18 mouse cellular contexts compared by ENCODE assay signal in the genomic region with DNA sequence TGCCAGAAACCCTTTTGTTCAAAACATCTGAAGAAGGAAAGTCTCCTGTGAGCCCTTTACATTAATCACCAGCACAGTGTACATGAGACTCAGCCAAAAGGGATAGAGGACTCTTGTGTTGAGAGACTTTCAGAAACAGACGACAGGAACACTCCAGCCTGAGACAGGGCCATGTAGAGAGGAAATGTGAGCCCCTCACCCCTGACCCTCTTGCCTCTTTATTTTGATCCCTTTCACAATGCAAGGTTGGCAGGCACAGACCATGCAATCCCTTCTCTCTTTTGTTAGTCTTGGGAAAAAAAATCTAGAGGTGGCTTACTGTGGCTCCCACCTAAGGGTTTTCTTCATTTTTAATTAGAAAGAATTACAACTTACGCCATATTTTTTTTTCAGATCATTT.
DNase-seq lines count a peak whose midpoint lies in the region; ATAC-seq lines count a peak whose summit lies in the region.
"Had no signal": no experiment of that assay in that cellular context is flagged by ENCODE, and none has a peak within 500 bp of the region (broad histone marks: within the 10 kb centered on the region; RNA-seq: fewer than 3 reads in every experiment).

No protein-coding gene starts in this region.

- H3K4me2 ChIP-seq in kidney, embryonic 15.5 days: no peak overlapping the region
- H3K4me2 ChIP-seq in heart, embryonic 12.5 days: no peak overlapping the region
- H3K4me2 ChIP-seq: embryonic facial prominence, embryonic 12.5 days; hindbrain, embryonic 12.5 days had no signal

- no peak for DNase-seq in kidney, postnatal 10 days
- DNase-seq in embryo, embryonic 10 days (ENCODE audit: low spot score): peak; percentile 80
- peak; percentile 19 for DNase-seq in embryo, embryonic 11.5 days (ENCODE audit: low read depth, low spot score)
- peak; percentile 35 for DNase-seq in limb, embryonic 10.5 days (ENCODE audit: low spot score)
- no peak for DNase-seq in cerebellum, adult 9-10 months
- DNase-seq: adrenal gland, postnatal 36 days; cerebellum, adult 8-10 months; heart, adult 18-20 months; liver; liver, postnatal 0 days; lung, postnatal 14 days had no signal

- WGBS in kidney, embryonic 15.5 days: 15% methylated on average over 2 of the region's 2 CpGs
- WGBS in limb, embryonic 10.5 days: 51% methylated on average over 2 of the region's 2 CpGs
- WGBS in heart, embryonic 12.5 days: 51% methylated on average over 2 of the region's 2 CpGs

- H3K36me3 ChIP-seq in kidney, embryonic 15.5 days: no peaks in the 10 kb centered on the region
- H3K36me3 ChIP-seq in limb, embryonic 10.5 days: no peaks in the 10 kb centered on the region
- no peaks in the 10 kb centered on the region for H3K36me3 ChIP-seq in heart, embryonic 12.5 days
- H3K36me3 ChIP-seq: embryonic facial prominence, embryonic 12.5 days; hindbrain, embryonic 12.5 days had no signal

- H3K27ac ChIP-seq in kidney, embryonic 15.5 days: no peak overlapping the region
- H3K27ac ChIP-seq in limb, embryonic 10.5 days: no peak overlapping the region
- H3K27ac ChIP-seq in heart, embryonic 12.5 days (ENCODE audit: poor library complexity, severe bottlenecking): no peak overlapping the region
- H3K27ac ChIP-seq: embryonic facial prominence, embryonic 12.5 days; hindbrain, embryonic 12.5 days had no signal

- no peaks in the 10 kb centered on the region for H3K4me1 ChIP-seq in kidney, embryonic 15.5 days
- H3K4me1 ChIP-seq in limb, embryonic 10.5 days: peaks cover 5% of the 10 kb centered on the region; the same call in 1 of the 2 replicates
- H3K4me1 ChIP-seq in heart, embryonic 12.5 days (replicated peaks): no peaks in the 10 kb centered on the region
- H3K4me1 ChIP-seq: embryonic facial prominence, embryonic 12.5 days; hindbrain, embryonic 12.5 days; megakaryocyte, embryonic 14.5 days had no signal

- no peak overlapping the region for H3K9ac ChIP-seq in kidney, embryonic 15.5 days
- no peak overlapping the region for H3K9ac ChIP-seq in heart, embryonic 12.5 days
- H3K9ac ChIP-seq: embryonic facial prominence, embryonic 12.5 days; hindbrain, embryonic 12.5 days; liver, postnatal 0 days had no signal

- H3K4me3 ChIP-seq in kidney, embryonic 15.5 days (replicated peaks): no peak overlapping the region
- no peak overlapping the region for H3K4me3 ChIP-seq in limb, embryonic 10.5 days
- no peak overlapping the region for H3K4me3 ChIP-seq in heart, embryonic 12.5 days
- H3K4me3 ChIP-seq: embryonic facial prominence, embryonic 12.5 days; hindbrain, embryonic 12.5 days; megakaryocyte, embryonic 14.5 days; myocyte had no signal

- peak; percentile 96 for ATAC-seq in kidney, embryonic 15.5 days (replicated peaks; ENCODE audit: low FRiP score)
- ATAC-seq in heart, embryonic 12.5 days (ENCODE audit: insufficient number of reproducible peaks, low FRiP score): no peak
- ATAC-seq: intestine, embryonic 16.5 days; liver, postnatal 0 days had no signal

- H3K27me3 ChIP-seq in kidney, embryonic 15.5 days: no peaks in the 10 kb centered on the region
- H3K27me3 ChIP-seq in limb, embryonic 10.5 days (ENCODE audit: low read depth, poor library complexity, severe bottlenecking): no peaks in the 10 kb centered on the region
- no peaks in the 10 kb centered on the region for H3K27me3 ChIP-seq in heart, embryonic 12.5 days (replicated peaks)
- H3K27me3 ChIP-seq: embryonic facial prominence, embryonic 12.5 days; hindbrain, embryonic 12.5 days; megakaryocyte, embryonic 14.5 days had no signal

- no peaks in the 10 kb centered on the region for H3K9me3 ChIP-seq in kidney, embryonic 15.5 days (replicated peaks)
- H3K9me3 ChIP-seq in limb, embryonic 10.5 days (replicated peaks): no peaks in the 10 kb centered on the region
- no peaks in the 10 kb centered on the region for H3K9me3 ChIP-seq in heart, embryonic 12.5 days (replicated peaks)
- H3K9me3 ChIP-seq: embryonic facial prominence, embryonic 12.5 days; hindbrain, embryonic 12.5 days; megakaryocyte, embryonic 14.5 days had no signal

Comparison
In these comparisons a context has a peak if more than half of its experiments do, and no peak if none do; other contexts are left out.
1. DNase-seq: peak in embryo, embryonic 10 days (single experiment), embryo, embryonic 11.5 days (single experiment) and limb, embryonic 10.5 days (single experiment); none in kidney, postnatal 10 days (single experiment) and cerebellum, adult 9-10 months (single experiment).